Mouse (Mus musculus) olfactory bulb, adult 2 months (tissue): ENCODE results near the gene Glis2.

ENCODE experiments used
- CTCF ChIP-seq: fragments of 200-500 bp; IDR thresholded peaks from 2 replicates; pipeline ENCODE4 v1.5.1; 2012; ENCODE audit warnings: low read depth, mild to moderate bottlenecking, low read length, moderate library complexity; ENCODE audit not compliant: insufficient read depth
- POLR2A ChIP-seq: fragments of 200-500 bp; IDR thresholded peaks from 2 replicates; pipeline ENCODE4 v1.6.1; 2012; ENCODE audit warnings: mild to moderate bottlenecking, low read depth, low read length, moderate library complexity; ENCODE audit not compliant: insufficient read depth

GRCm38 (mm10) chr16:4551056-4551455 is 43.5 kb upstream of the Glis2 start:
- peak; percentile 87 for TF ChIP-seq CTCF
- no peak for TF ChIP-seq POLR2A
